Mouse (Mus musculus): ENCODE results near the gene Ccdc88c.

Ccdc88c gene

GRCm38 (mm10) chr12:101028954-101029731 is at the start of gene Ccdc88c:
Gene Ccdc88c, minus strand, starts transcription at chr12:101029056.
- peak; percentile 82 for DNase-seq (ENCODE audit: low read depth)

- no peak for DNase-seq (ENCODE audit: low read depth)
Measured at GRCm38 (mm10) chr12:101077955-101078354, 49.1 kb upstream of the Ccdc88c start.

GRCm38 (mm10) chr12:101075433-101075832 is 46.6 kb upstream of the Ccdc88c start:
- no peak for DNase-seq (ENCODE audit: low read depth)

GRCm38 (mm10) chr12:101074821-101075429 is 46.1 kb upstream of the Ccdc88c start:
- DNase-seq (ENCODE audit: low read depth), result no peak

GRCm38 (mm10) chr12:101069813-101070212 is 41.0 kb upstream of the Ccdc88c start:
- no peak for DNase-seq (ENCODE audit: low read depth)

- DNase-seq (ENCODE audit: low read depth), result no peak
Measured at GRCm38 (mm10) chr12:101066329-101066728, 37.5 kb upstream of the Ccdc88c start.

- DNase-seq (ENCODE audit: low read depth), result no peak
Measured at GRCm38 (mm10) chr12:101039956-101040355, 11.1 kb upstream of the Ccdc88c start.

GRCm38 (mm10) chr12:101028247-101028953 is 456 bp downstream of the Ccdc88c start:
- DNase-seq (ENCODE audit: low read depth), result no peak

- DNase-seq (ENCODE audit: low read depth), result no peak
Measured at GRCm38 (mm10) chr12:101027451-101028246, 1.2 kb downstream of the Ccdc88c start.

GRCm38 (mm10) chr12:101026946-101027345 is 1.9 kb downstream of the Ccdc88c start:
- DNase-seq (ENCODE audit: low read depth), result no peak

GRCm38 (mm10) chr12:101026518-101026917 is 2.3 kb downstream of the Ccdc88c start:
- no peak for DNase-seq (ENCODE audit: low read depth)

- DNase-seq (ENCODE audit: low read depth), result no peak
Measured at GRCm38 (mm10) chr12:101026025-101026424, 2.8 kb downstream of the Ccdc88c start.

GRCm38 (mm10) chr12:101025379-101025778 is 3.5 kb downstream of the Ccdc88c start:
- no peak for DNase-seq (ENCODE audit: low read depth)

GRCm38 (mm10) chr12:101024824-101025223 is 4.0 kb downstream of the Ccdc88c start:
- no peak for DNase-seq (ENCODE audit: low read depth)

GRCm38 (mm10) chr12:101023143-101023542 is 5.7 kb downstream of the Ccdc88c start:
- no peak for DNase-seq (ENCODE audit: low read depth)

- DNase-seq (ENCODE audit: low read depth), result no peak
Measured at GRCm38 (mm10) chr12:101022353-101022752, 6.5 kb downstream of the Ccdc88c start.

GRCm38 (mm10) chr12:101021484-101022226 is 7.2 kb downstream of the Ccdc88c start:
- no peak for DNase-seq (ENCODE audit: low read depth)

- DNase-seq (ENCODE audit: low read depth), result no peak
Measured at GRCm38 (mm10) chr12:101020210-101021015, 8.4 kb downstream of the Ccdc88c start.

- DNase-seq (ENCODE audit: low read depth), result no peak
Measured at GRCm38 (mm10) chr12:101019443-101019842, 9.4 kb downstream of the Ccdc88c start.

- no peak for DNase-seq (ENCODE audit: low read depth)
Measured at GRCm38 (mm10) chr12:101019031-101019430, 9.8 kb downstream of the Ccdc88c start.
